Mouse (Mus musculus) fat pad, adult 2 months (tissue): ENCODE results near the gene Shc3.

Source experiments
- DNase-seq: peaks from one replicate; pipeline ENCODE4 v3.0.0-alpha.2; 2011; ENCODE audit warnings: low read depth, low spot score; ENCODE audit errors: extremely low read depth

Gene Shc3

GRCm38 (mm10) chr13:51418942-51419451 is 150.2 kb downstream of the Shc3 start:
- DNase-seq, result no peak

GRCm38 (mm10) chr13:51418268-51418941 is 150.8 kb downstream of the Shc3 start:
- DNase-seq, result no peak

GRCm38 (mm10) chr13:51417796-51418195 is 151.4 kb downstream of the Shc3 start:
- no peak for DNase-seq

GRCm38 (mm10) chr13:51416727-51417126 is 152.5 kb downstream of the Shc3 start:
- DNase-seq, result no peak

GRCm38 (mm10) chr13:51413461-51413860 is 155.8 kb downstream of the Shc3 start:
- no peak for DNase-seq

GRCm38 (mm10) chr13:51411696-51412430 is 157.4 kb downstream of the Shc3 start:
- no peak for DNase-seq

- DNase-seq, result no peak
These were observed 158.0 kb downstream of the Shc3 start for GRCm38 (mm10) chr13:51411243-51411642.

GRCm38 (mm10) chr13:51409936-51410481 is 159.2 kb downstream of the Shc3 start:
- DNase-seq, result no peak

GRCm38 (mm10) chr13:51408519-51409001 is 160.7 kb downstream of the Shc3 start, which contains the start of gene S1pr3:
S1pr3 (plus strand) TSS chr13:51408639.
- DNase-seq, result no peak

GRCm38 (mm10) chr13:51407541-51408217 is 161.5 kb downstream of the Shc3 start:
- no peak for DNase-seq

GRCm38 (mm10) chr13:51405731-51406320 is 163.4 kb downstream of the Shc3 start:
- no peak for DNase-seq

- no peak for DNase-seq
These were observed 164.7 kb downstream of the Shc3 start for GRCm38 (mm10) chr13:51404566-51404965.

GRCm38 (mm10) chr13:51400736-51401501 is 168.3 kb downstream of the Shc3 start:
- no peak for DNase-seq

- DNase-seq, result no peak
These were observed 169.0 kb downstream of the Shc3 start for GRCm38 (mm10) chr13:51400186-51400719.

- DNase-seq, result no peak
These were observed 169.7 kb downstream of the Shc3 start for GRCm38 (mm10) chr13:51399562-51399961.

GRCm38 (mm10) chr13:51397861-51398260 is 171.4 kb downstream of the Shc3 start:
- no peak for DNase-seq

- DNase-seq, result no peak
These were observed 177.0 kb downstream of the Shc3 start for GRCm38 (mm10) chr13:51392256-51392655.

GRCm38 (mm10) chr13:51391359-51391916 is 177.8 kb downstream of the Shc3 start:
- DNase-seq, result no peak

GRCm38 (mm10) chr13:51390398-51390797 is 178.8 kb downstream of the Shc3 start:
- DNase-seq, result no peak
